Mouse (Mus musculus) CH12.LX (cell line): ENCODE data around the gene Rgl1. TPM values are rescaled to one million over a fixed set of nuclear protein-coding genes. Genes with fewer than 3 reads are reported as not detected.

Source experiments
- DNase-seq: peaks from one replicate; pipeline ENCODE4 v3.0.0-alpha.2; 2013; ENCODE audit errors: extremely low read depth
- H3K27ac ChIP-seq: 2 replicates; pipeline ENCODE4 v1.5.1; 2012; ENCODE audit warnings: low read depth, mild to moderate bottlenecking, control low read depth, moderate library complexity; ENCODE audit not compliant: insufficient read depth
- H3K27me3 ChIP-seq: replicated peaks from 2 replicates; pipeline ENCODE3; 2012; ENCODE audit warnings: inconsistent platforms
- H3K36me3 ChIP-seq, 2 experiments: replicated peaks in 1 of 2; 2 replicates each; pipeline versions ENCODE3 to v1.6.1; 2012; ENCODE audit warnings: inconsistent platforms in 1 of 2, low read length in 1 of 2, mild to moderate bottlenecking in 1 of 2, mixed read lengths in 1 of 2, moderate library complexity in 1 of 2; ENCODE audit not compliant: control insufficient read depth in 1 of 2, insufficient read depth in 1 of 2
- H3K4me1 ChIP-seq, 2 experiments: 2 replicates each; pipeline ENCODE4 v1.6.1; 2012; ENCODE audit warnings: inconsistent platforms in 1 of 2, moderate library complexity in 1 of 2; ENCODE audit not compliant: insufficient read depth in 2 of 2, control insufficient read depth in 1 of 2
- H3K4me2 ChIP-seq: 2 replicates; pipeline ENCODE4 v1.6.1; 2012; ENCODE audit warnings: low read depth, mild to moderate bottlenecking, control low read depth; ENCODE audit not compliant: poor library complexity, insufficient read depth, severe bottlenecking
- H3K4me3 ChIP-seq, 3 experiments: fragments of 150-350 bp in 1 of 3; sonication (generic) in 1 of 3; replicated peaks in 1 of 3; 2 replicates each; pipeline versions ENCODE3 to v1.5.1; 2011 to 2012; ENCODE audit warnings: low read depth in 2 of 3, low read length in 2 of 3, mild to moderate bottlenecking in 2 of 3, moderate library complexity in 2 of 3, control low read depth in 1 of 3, improper control_type of control experiment in 1 of 3, inconsistent platforms in 1 of 3, mixed read lengths in 1 of 3; ENCODE audit not compliant: poor library complexity in 1 of 3
- H3K79me2 ChIP-seq: replicated peaks from 2 replicates; pipeline ENCODE4 v1.6.1; 2012; ENCODE audit warnings: mild to moderate bottlenecking, moderate library complexity; ENCODE audit not compliant: control insufficient read depth, poor library complexity, insufficient read depth, severe bottlenecking; ENCODE audit errors: extremely low read depth
- H3K9ac ChIP-seq: 2 replicates; pipeline ENCODE4 v1.6.1; 2012; ENCODE audit warnings: low read depth, mild to moderate bottlenecking, control low read depth, moderate library complexity; ENCODE audit not compliant: insufficient read depth
- H3K9me3 ChIP-seq: replicated peaks from 2 replicates; pipeline ENCODE3; 2012; ENCODE audit warnings: low read length, inconsistent platforms, mixed read lengths
- CHD2 ChIP-seq: IDR thresholded peaks from 2 replicates; pipeline ENCODE4 v1.6.1; 2011; ENCODE audit warnings: low read length, improper control_type of control experiment
- CTCF ChIP-seq, 2 experiments: IDR thresholded peaks in 1 of 2; conservative IDR thresholded peaks in 1 of 2; 2 replicates each; pipeline ENCODE4 v1.5.1; 2011 to 2012; ENCODE audit warnings: low read depth in 2 of 2, low read length in 2 of 2, improper control_type of control experiment in 1 of 2, inconsistent platforms in 1 of 2, mild to moderate bottlenecking in 1 of 2, moderate library complexity in 1 of 2
- E2F4 ChIP-seq: IDR thresholded peaks from 2 replicates; pipeline ENCODE4 v1.6.1; 2011; ENCODE audit warnings: low read depth, low read length, improper control_type of control experiment; ENCODE audit not compliant: insufficient replicate concordance
- ELF1 ChIP-seq: IDR thresholded peaks from 2 replicates; pipeline ENCODE4 v1.6.1; 2014; ENCODE audit warnings: low read depth, mild to moderate bottlenecking, inconsistent platforms, low read length, improper control_type of control experiment
- EP300 ChIP-seq: IDR thresholded peaks from 2 replicates; pipeline ENCODE4 v1.6.1; 2011; ENCODE audit warnings: low read length, improper control_type of control experiment
- ETS1 ChIP-seq: conservative IDR thresholded peaks from 2 replicates; pipeline ENCODE4 v1.6.1; 2012; ENCODE audit warnings: low read depth, mild to moderate bottlenecking, inconsistent platforms, low read length, improper control_type of control experiment, moderate library complexity
- HCFC1 ChIP-seq: IDR thresholded peaks from 2 replicates; pipeline ENCODE4 v1.6.1; 2012; ENCODE audit warnings: low read depth, mild to moderate bottlenecking, inconsistent platforms, low read length, improper control_type of control experiment
- IRF4 ChIP-seq: IDR thresholded peaks from 2 replicates; pipeline ENCODE4 v1.6.1; 2014; ENCODE audit warnings: low read depth, mild to moderate bottlenecking, inconsistent platforms, low read length, improper control_type of control experiment
- JUN ChIP-seq: IDR thresholded peaks from 2 replicates; pipeline ENCODE4 v1.6.1; 2011; ENCODE audit warnings: low read depth, mild to moderate bottlenecking, low read length, improper control_type of control experiment, moderate library complexity; ENCODE audit not compliant: insufficient read depth
- JUND ChIP-seq: conservative IDR thresholded peaks from 2 replicates; pipeline ENCODE4 v1.6.1; 2011; ENCODE audit warnings: low read depth, low read length, improper control_type of control experiment
- KAT2A ChIP-seq: IDR thresholded peaks from 2 replicates; pipeline ENCODE4 v1.6.1; 2012; ENCODE audit warnings: low read length, improper control_type of control experiment, inconsistent platforms; ENCODE audit not compliant: insufficient replicate concordance
- MAFK ChIP-seq: IDR thresholded peaks from 2 replicates; pipeline ENCODE4 v1.6.1; 2011; ENCODE audit warnings: low read length, improper control_type of control experiment; ENCODE audit not compliant: insufficient replicate concordance
- MAX ChIP-seq: IDR thresholded peaks from 2 replicates; pipeline ENCODE4 v1.6.1; 2011; ENCODE audit warnings: low read length, improper control_type of control experiment
- MAZ ChIP-seq: IDR thresholded peaks from 2 replicates; pipeline ENCODE4 v1.6.1; 2012; ENCODE audit warnings: low read depth, mild to moderate bottlenecking, inconsistent platforms, low read length, improper control_type of control experiment, moderate library complexity
- MEF2A ChIP-seq: IDR thresholded peaks from 2 replicates; pipeline ENCODE4 v1.6.1; 2014; ENCODE audit warnings: low read depth, mild to moderate bottlenecking, inconsistent platforms, low read length, improper control_type of control experiment, borderline replicate concordance
- MXI1 ChIP-seq: IDR thresholded peaks from 2 replicates; pipeline ENCODE4 v1.6.1; 2011; ENCODE audit warnings: mild to moderate bottlenecking, low read depth, low read length, improper control_type of control experiment
- MYC ChIP-seq: IDR thresholded peaks from 2 replicates; pipeline ENCODE4 v1.6.1; 2011; ENCODE audit warnings: low read depth, mild to moderate bottlenecking, improper control_type of control experiment, low read length
- NELFE ChIP-seq: IDR thresholded peaks from 2 replicates; pipeline ENCODE4 v1.6.1; 2011; ENCODE audit warnings: low read depth, low read length, improper control_type of control experiment
- NRF1 ChIP-seq: IDR thresholded peaks from 2 replicates; pipeline ENCODE4 v1.6.1; 2014; ENCODE audit warnings: low read depth, mild to moderate bottlenecking, inconsistent platforms, low read length, improper control_type of control experiment, moderate library complexity
- PAX5 ChIP-seq: IDR thresholded peaks from 2 replicates; pipeline ENCODE4 v1.6.1; 2012; ENCODE audit warnings: low read length, inconsistent platforms, mixed read lengths
- POLR2A ChIP-seq: IDR thresholded peaks from 2 replicates; pipeline ENCODE4 v1.6.1; 2011; ENCODE audit warnings: low read depth, mild to moderate bottlenecking, improper control_type of control experiment, low read length
- POLR2AphosphoS2 ChIP-seq: IDR thresholded peaks from 2 replicates; pipeline ENCODE4 v1.6.1; 2011; ENCODE audit warnings: low read depth, low read length, improper control_type of control experiment
- RCOR1 ChIP-seq: conservative IDR thresholded peaks from 2 replicates; pipeline ENCODE4 v1.6.1; 2012; ENCODE audit warnings: low read depth, mild to moderate bottlenecking, inconsistent platforms, low read length, improper control_type of control experiment
- SIN3A ChIP-seq: IDR thresholded peaks from 2 replicates; pipeline ENCODE4 v1.6.1; 2012; ENCODE audit warnings: low read length, improper control_type of control experiment, inconsistent platforms
- TBP ChIP-seq: conservative IDR thresholded peaks from 2 replicates; pipeline ENCODE4 v1.6.1; 2011; ENCODE audit warnings: low read depth, low read length, improper control_type of control experiment
- TCF12 ChIP-seq: IDR thresholded peaks from 2 replicates; pipeline ENCODE4 v1.6.1; 2014; ENCODE audit warnings: low read depth, mild to moderate bottlenecking, inconsistent platforms, low read length, improper control_type of control experiment
- UBTF ChIP-seq: IDR thresholded peaks from 2 replicates; pipeline ENCODE4 v1.6.1; 2012; ENCODE audit warnings: low read depth, mild to moderate bottlenecking, inconsistent platforms, low read length, improper control_type of control experiment, moderate library complexity
- USF1 ChIP-seq: IDR thresholded peaks from 2 replicates; pipeline ENCODE4 v1.6.1; 2014; ENCODE audit warnings: low read depth, mild to moderate bottlenecking, inconsistent platforms, low read length, improper control_type of control experiment
- ZC3H11A ChIP-seq: IDR thresholded peaks from 2 replicates; pipeline ENCODE4 v1.6.1; 2012; ENCODE audit warnings: low read depth, mild to moderate bottlenecking, inconsistent platforms, low read length, improper control_type of control experiment
- ZMIZ1 ChIP-seq: IDR thresholded peaks from 2 replicates; pipeline ENCODE4 v1.6.1; 2012; ENCODE audit warnings: low read depth, mild to moderate bottlenecking, inconsistent platforms, low read length, improper control_type of control experiment
- ZNF384 ChIP-seq: IDR thresholded peaks from 2 replicates; pipeline ENCODE4 v1.6.1; 2012; ENCODE audit warnings: low read depth, low read length, improper control_type of control experiment, inconsistent platforms
- dilution Hi-C: fragments of 300-500 bp; cut with MboI; formaldehyde crosslinking; loops from 2 replicates; pipeline ENCODE4 v1.14.3; 2020; ENCODE audit warnings: low sequenced_read_pairs; ENCODE audit not compliant: extremely low pct_unique_long_range_greater_than_20kb, extremely low pct_ligation_motif_present
- in situ Hi-C: fragments of 300-500 bp; cut with MboI; formaldehyde crosslinking; loops from 3 replicates; pipeline ENCODE4 v1.14.3; 2019; ENCODE audit warnings: low sequenced_read_pairs, low pct_ligation_motif_present, low pct_unique_long_range_greater_than_20kb, mixed read lengths
- polyA plus RNA-seq: library from polyadenylated mRNA; unstranded; fragments of >175 nt; gene quantifications from 2 replicates; pipeline ENCODE4 v1.2.1, GENCODE M21; 2012; ENCODE audit warnings: low read depth; ENCODE audit not compliant: insufficient read length
- total RNA-seq, 2 experiments: library from RNA; depleted of rRNA; stranded (reverse); fragments of 300-350 nt in 1 of 2; fragments of >200 nt in 1 of 2; gene quantifications; 2 replicates each; pipeline ENCODE4 v1.2.3; 2012 to 2014

The Rgl1 gene
- total and polyA plus RNA-seq, 3 experiments: 0.25 to 1.7 (median 0.74) TPM

DNA sequence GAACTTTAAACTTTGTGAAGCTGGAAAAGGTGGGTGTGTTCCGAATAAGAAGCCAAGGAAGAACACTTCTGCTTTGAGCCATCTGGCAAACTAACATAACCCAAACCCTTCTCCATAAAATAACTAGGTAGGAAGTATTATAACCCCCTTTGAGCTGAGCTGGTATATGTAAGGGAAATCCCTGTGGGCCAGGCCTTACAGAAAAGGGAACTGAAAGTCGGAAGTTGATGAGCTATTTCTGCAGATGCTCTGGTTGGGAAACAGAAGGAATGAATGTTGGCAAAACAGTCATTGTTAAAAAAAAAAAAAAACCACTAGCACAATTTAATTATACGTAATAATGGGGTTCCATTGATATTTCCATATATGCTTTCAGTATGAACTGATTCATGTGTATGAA, 237.4 kb downstream of the Rgl1 start:
- Histone ChIP-seq H3K79me2 (no peaks in the 10 kb centered on the region), H3K9ac (no peak overlapping the region)
- in situ Hi-C loops: loop anchor here (10.0 to 25.0 kb wide), 4 partner anchors 216 to 859 kb away; partner anchors contain the start of gene Smg7

DNA sequence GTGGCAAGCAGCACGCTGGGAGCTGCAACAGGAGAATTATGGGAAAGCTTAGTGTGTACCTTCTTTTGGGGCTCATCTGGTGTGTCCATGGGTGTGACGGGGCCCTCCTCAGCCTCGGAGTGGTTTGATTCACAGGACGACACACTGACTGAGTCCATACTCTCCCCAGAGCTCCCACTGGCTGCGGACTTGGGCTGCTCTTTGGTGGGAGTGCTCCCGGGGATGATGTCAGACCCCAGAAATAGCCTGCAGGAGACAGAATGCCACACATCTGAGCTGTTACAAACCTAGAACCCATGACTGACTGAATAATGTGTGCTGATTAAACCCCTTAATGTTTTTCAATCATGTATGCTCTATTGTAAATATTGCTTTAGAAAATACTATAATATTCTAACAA, 237.9 kb downstream of the Rgl1 start:
- H3K4me1 ChIP-seq: peaks cover 3 to 72% of the 10 kb centered on the region in 2 experiments; a peak in 3 of 4 replicates
- no peaks in the 10 kb centered on the region for H3K27me3 ChIP-seq
- H3K27ac ChIP-seq: no peak overlapping the region
- peaks cover 0 to 3% of the 10 kb centered on the region in 2 experiments for H3K36me3 ChIP-seq
- no peak for DNase-seq
- H3K79me2 ChIP-seq: no peaks in the 10 kb centered on the region
- dilution Hi-C loops: no loop called here
- TF ChIP-seq USF1 (no peak), IRF4 (no peak), JUND (no peak), MAX (no peak), MXI1 (no peak), E2F4 (no peak), POLR2A (no peak)
- TF ChIP-seq, all 38 proteins: peak for 0
- Histone ChIP-seq H3K4me3 (no peak overlapping the region), H3K4me2 (no peak overlapping the region), H3K9me3 (no peaks in the 10 kb centered on the region), H3K9ac (no peak overlapping the region)
- in situ Hi-C loops: loop anchor here (10.0 to 25.0 kb wide), 4 partner anchors 217 to 859 kb away; partner anchors contain the start of gene Smg7

More for the DNA sequence above, 237.4 kb downstream of the Rgl1 start:
- dilution Hi-C loops: no loop called here
- DNase-seq: peak; percentile 77
- Histone ChIP-seq H3K4me3 (no peak overlapping the region), H3K4me2 (no peak overlapping the region), H3K27me3 (no peaks in the 10 kb centered on the region), H3K9me3 (no peaks in the 10 kb centered on the region), H3K36me3 (peaks cover 0 to 3% of the 10 kb centered on the region in 2 experiments), H3K4me1 (peaks cover 3 to 77% of the 10 kb centered on the region in 2 experiments; a peak in 3 of 4 replicates), H3K27ac (no peak overlapping the region)
- peak; percentile 91 for TF ChIP-seq MEF2A
- TF ChIP-seq ETS1: peak; percentile 54
- no peak for TF ChIP-seq MAX
- peak; percentile 94 for TF ChIP-seq EP300
- no peak for TF ChIP-seq ZMIZ1
- TF ChIP-seq ELF1: no peak
- TF ChIP-seq NRF1: no peak
- TF ChIP-seq NELFE: no peak
- peak; percentile 94 for TF ChIP-seq IRF4
- no peak for TF ChIP-seq POLR2AphosphoS2
- no peak for TF ChIP-seq KAT2A
- no peak for TF ChIP-seq USF1
- no peak for TF ChIP-seq HCFC1
- TF ChIP-seq UBTF: no peak
- TF ChIP-seq CTCF (conservative IDR thresholded peaks at IDR 0.05 in 1 of 2, IDR thresholded peaks at IDR 0.05 in 1 of 2; ENCODE audit: low read depth in 2 of 2, low read length in 2 of 2): no peak
- TF ChIP-seq JUN: no peak
- TF ChIP-seq PAX5: no peak
- no peak for TF ChIP-seq MXI1
- no peak for TF ChIP-seq MAZ
- no peak for TF ChIP-seq ZC3H11A
- peak; percentile 56; the same call in 1 of the 2 replicates for TF ChIP-seq RCOR1
- no peak for TF ChIP-seq SIN3A
- 0 out of 2 replicates have a peak, but pooled peaks have one; percentile 30 for TF ChIP-seq TCF12
- no peak for TF ChIP-seq JUND
- no peak for TF ChIP-seq MYC
- TF ChIP-seq ZNF384: peak; percentile 90
- TF ChIP-seq TBP: no peak
- TF ChIP-seq MAFK: no peak
- TF ChIP-seq CHD2: 0 out of 2 replicates have a peak, but pooled peaks have one; percentile 17
